Mouse (Mus musculus): Measurements from ENCODE around the gene Mrm2.

Gene Mrm2

GRCm38 (mm10) chr5:140342880-140343279, 11.2 kb upstream of the Mrm2 start:
- DNase-seq = no peak

- no peak for DNase-seq
These were observed 8.1 kb upstream of the Mrm2 start for GRCm38 (mm10) chr5:140339836-140340235.

- no peak for DNase-seq
These were observed 7.1 kb upstream of the Mrm2 start for GRCm38 (mm10) chr5:140338779-140339178.

- peak; percentile 23 for DNase-seq
These were observed 5.0 kb upstream of the Mrm2 start for GRCm38 (mm10) chr5:140336680-140337079.

- no peak for DNase-seq
These were observed 1.9 kb upstream of the Mrm2 start for GRCm38 (mm10) chr5:140333631-140334030.

GRCm38 (mm10) chr5:140332519-140332918, 821 bp upstream of the Mrm2 start:
- no peak for DNase-seq

GRCm38 (mm10) chr5:140324058-140324457, 7.6 kb downstream of the Mrm2 start:
- no peak for DNase-seq

- no peak for DNase-seq
These were observed 9.7 kb downstream of the Mrm2 start for GRCm38 (mm10) chr5:140321756-140322575.

- DNase-seq = peak; percentile 88
These were observed 10.5 kb downstream of the Mrm2 start, which contains the start of the genes Mad1l1 and Nudt1 for GRCm38 (mm10) chr5:140321042-140321755. Mad1l1 (minus strand) TSS chr5:140321552. Nudt1 (plus strand) TSS chr5:140321656.

- no peak for DNase-seq
These were observed 15.0 kb downstream of the Mrm2 start for GRCm38 (mm10) chr5:140316716-140317115.

GRCm38 (mm10) chr5:140307602-140308001, 24.1 kb downstream of the Mrm2 start:
- no peak for DNase-seq

- DNase-seq = peak; percentile 25
These were observed 25.7 kb downstream of the Mrm2 start for GRCm38 (mm10) chr5:140306016-140306415.

GRCm38 (mm10) chr5:140298291-140298690, 33.4 kb downstream of the Mrm2 start:
- no peak for DNase-seq

GRCm38 (mm10) chr5:140292152-140292551, 39.5 kb downstream of the Mrm2 start:
- peak; percentile 69 for DNase-seq

- no peak for DNase-seq
These were observed 42.5 kb downstream of the Mrm2 start for GRCm38 (mm10) chr5:140289161-140289560.

GRCm38 (mm10) chr5:140288287-140288686, 43.4 kb downstream of the Mrm2 start:
- DNase-seq = no peak

GRCm38 (mm10) chr5:140284761-140285160, 46.9 kb downstream of the Mrm2 start:
- no peak for DNase-seq

- no peak for DNase-seq
These were observed 47.7 kb downstream of the Mrm2 start for GRCm38 (mm10) chr5:140284011-140284410.

- DNase-seq = no peak
These were observed 48.8 kb downstream of the Mrm2 start for GRCm38 (mm10) chr5:140282900-140283299.

GRCm38 (mm10) chr5:140282376-140282775, 49.3 kb downstream of the Mrm2 start:
- no peak for DNase-seq

GRCm38 (mm10) chr5:140280205-140280604, 51.5 kb downstream of the Mrm2 start:
- no peak for DNase-seq

Data from right cerebral cortex, postnatal 14 days (tissue).